ENCODE assay signal across 34 mouse cellular contexts in genomic region chr2:77289701-77290100, GRCm38 (mm10).
"Had no signal": no experiment of that assay in that cellular context is flagged by ENCODE, and none has a peak within 500 bp of the region (broad histone marks: within the 10 kb centered on the region; RNA-seq: fewer than 3 reads in every experiment).

No protein-coding gene starts in this region.

- H3K36me3 ChIP-seq: heart, embryonic 12.5 days; heart, embryonic 13.5 days; heart, embryonic 15.5 days; hindbrain, embryonic 10.5 days; hindbrain, embryonic 12.5 days; hindbrain, embryonic 13.5 days; hindbrain, embryonic 15.5 days; intestine, embryonic 15.5 days; kidney, embryonic 15.5 days had no signal

- ATAC-seq: hindbrain, embryonic 16.5 days; inflammation-experienced regulatory T-cells, adult 6 months; intestine, embryonic 15.5 days; intestine, embryonic 16.5 days; intestine, postnatal 0 days had no signal

- H3K9me3 ChIP-seq: heart, embryonic 12.5 days; heart, embryonic 13.5 days; heart, embryonic 15.5 days; hindbrain, embryonic 10.5 days; hindbrain, embryonic 12.5 days; hindbrain, embryonic 13.5 days; hindbrain, embryonic 15.5 days; intestine, embryonic 15.5 days; kidney, embryonic 15.5 days had no signal

- H3K9ac ChIP-seq: heart, embryonic 12.5 days; heart, embryonic 13.5 days; heart, embryonic 15.5 days; hindbrain, embryonic 12.5 days; hindbrain, embryonic 13.5 days; hindbrain, embryonic 14.5 days; hindbrain, embryonic 15.5 days; intestine, embryonic 15.5 days; kidney, embryonic 15.5 days had no signal

- H3K27ac ChIP-seq: heart, embryonic 13.5 days; heart, embryonic 15.5 days; hindbrain, embryonic 10.5 days; hindbrain, embryonic 12.5 days; hindbrain, embryonic 13.5 days; hindbrain, embryonic 14.5 days; hindbrain, embryonic 15.5 days; intestine, embryonic 15.5 days; kidney, embryonic 15.5 days; kidney, postnatal 0 days; layer of hippocampus, adult 2 months; left cerebral cortex, adult 2 months had no signal

- H3K27me3 ChIP-seq: heart, embryonic 12.5 days; heart, embryonic 13.5 days; heart, embryonic 15.5 days; hindbrain, embryonic 12.5 days; hindbrain, embryonic 13.5 days; hindbrain, embryonic 15.5 days; intestine, embryonic 15.5 days; kidney, embryonic 15.5 days had no signal

- DNase-seq: heart, postnatal 10 days; heart, postnatal 14 days; heart, postnatal 36 days; heart, postnatal 4 days; kidney, adult 11 months; kidney, adult 18-20 months; kidney, adult 2 months; kidney, adult 8-10 months; kidney, adult 9 months; kidney, postnatal 10 days; kidney, postnatal 14 days; kidney, postnatal 25 days; kidney, postnatal 36 days; kidney, postnatal 4 days; layer of hippocampus, adult 9-11 months; layer of hippocampus, postnatal 36 days had no signal

- H3K4me3 ChIP-seq: heart, embryonic 12.5 days; heart, embryonic 13.5 days; heart, embryonic 15.5 days; hindbrain, embryonic 10.5 days; hindbrain, embryonic 12.5 days; hindbrain, embryonic 13.5 days; hindbrain, embryonic 15.5 days; intestine, embryonic 15.5 days; kidney, embryonic 15.5 days; layer of hippocampus, adult 2 months; left cerebral cortex, adult 2 months had no signal

- H3K4me2 ChIP-seq: heart, embryonic 11.5 days; heart, embryonic 12.5 days; heart, embryonic 13.5 days; heart, embryonic 15.5 days; hindbrain, embryonic 12.5 days; hindbrain, embryonic 13.5 days; hindbrain, embryonic 14.5 days; hindbrain, embryonic 15.5 days; intestine, embryonic 15.5 days; kidney, embryonic 15.5 days had no signal

- H3K4me1 ChIP-seq: heart, embryonic 12.5 days; hindbrain, embryonic 10.5 days; hindbrain, embryonic 12.5 days; hindbrain, embryonic 13.5 days; hindbrain, embryonic 15.5 days; intestine, embryonic 15.5 days; kidney, embryonic 15.5 days had no signal
